Mouse (Mus musculus) midbrain, embryonic 11.5 days (tissue): ENCODE measurements at regions not wholly inside any gene's neighbourhood (a gene's known extent, or its start where the extent isn't known, plus 50 kb on each side); places are given as distances from the start of the nearest gene placed in this dataset.
"Not testable (repeated sequence)": the region's sequence is repeated elsewhere in the genome, so short reads cannot be mapped to it uniquely, and the experiment has no call there.

Source experiments
- ATAC-seq: fragments of 200-750 bp; cut with Nextera tagmentation; 2 replicates; pipeline ENCODE4 v1.8.0; 2017; ENCODE audit warnings: moderate TSS enrichment, moderate library complexity; ENCODE audit not compliant: low FRiP score
- DNase-seq: peaks from one replicate; pipeline ENCODE4 v3.0.0; 2015; ENCODE audit warnings: low spot score; ENCODE audit errors: missing footprints
- H3K27ac ChIP-seq: fragments of 300-500 bp; sonication (generic); 2 replicates; pipeline ENCODE4 v1.5.1; 2014; ENCODE audit warnings: low read depth, low read length
- H3K27me3 ChIP-seq: fragments of 300-500 bp; sonication (generic); 2 replicates; pipeline ENCODE4 v1.6.1; 2014; ENCODE audit warnings: mild to moderate bottlenecking, low read length, moderate library complexity, mixed read lengths; ENCODE audit not compliant: control insufficient read depth, insufficient read depth
- H3K36me3 ChIP-seq: fragments of 300-500 bp; sonication (generic); 2 replicates; pipeline ENCODE4 v1.6.1; 2014; ENCODE audit warnings: mild to moderate bottlenecking, low read length, moderate library complexity, mixed read lengths; ENCODE audit not compliant: control insufficient read depth, insufficient read depth
- H3K4me1 ChIP-seq: fragments of 300-500 bp; sonication (generic); 2 replicates; pipeline ENCODE4 v1.6.1; 2014; ENCODE audit warnings: low read length; ENCODE audit not compliant: control insufficient read depth, insufficient read depth
- H3K4me2 ChIP-seq: fragments of 300-500 bp; sonication (generic); 2 replicates; pipeline ENCODE4 v1.6.1; 2014; ENCODE audit warnings: mild to moderate bottlenecking, moderate library complexity
- H3K4me3 ChIP-seq: fragments of 300-500 bp; sonication (generic); 2 replicates; pipeline ENCODE4 v1.5.1; 2014; ENCODE audit warnings: low read depth, low read length
- H3K9ac ChIP-seq: fragments of 300-500 bp; sonication (generic); 2 replicates; pipeline ENCODE4 v1.6.1; 2014; ENCODE audit warnings: low read length
- H3K9me3 ChIP-seq: fragments of 300-500 bp; sonication (generic); 2 replicates; pipeline ENCODE4 v1.6.1; 2016; ENCODE audit warnings: low read length; ENCODE audit not compliant: control insufficient read depth
- WGBS: fragments of 180-500 bp; shearing (Covaris S2); extraction: QIAGEN DNeasy Blood & Tissue Kit; methylation state at CpG from one replicate; pipeline ENCODE4 v1.1.7; 2014; 5-methylcytosine and 5-hydroxymethylcytosine counted together

- Histone ChIP-seq H3K4me2 (peak overlapping the region; percentile 33), H3K4me3 (peak overlapping the region; percentile 48)
- H3K36me3 ChIP-seq, result not testable (repeated sequence)
Observed at GRCm38 (mm10) chr8:20550054-20550778, 64.5 kb upstream of the Gm21119 start.

GRCm38 (mm10) chr8:20556501-20557181 is 58.1 kb upstream of the Gm21119 start:
- H3K36me3 ChIP-seq, H3K27ac ChIP-seq, H3K9me3 ChIP-seq, H3K4me1 ChIP-seq, H3K4me3 ChIP-seq, H3K27me3 ChIP-seq, DNase-seq, H3K4me2 ChIP-seq, H3K9ac ChIP-seq: not testable (repeated sequence)
- peak; percentile 56 for ATAC-seq
- no CpG with 5 or more reads among the region's 6 CpGs for WGBS

More at GRCm38 (mm10) chr8:20550054-20550778, 64.5 kb upstream of the Gm21119 start:
- DNase-seq (peak; percentile 90), ATAC-seq (peak; percentile 100)
- 18% methylated on average over 55 of the region's 64 CpGs for WGBS
- H3K9me3 ChIP-seq, H3K27me3 ChIP-seq, H3K4me1 ChIP-seq, H3K27ac ChIP-seq: not testable (repeated sequence)
- H3K9ac ChIP-seq, result peak overlapping the region; percentile 77

GRCm38 (mm10) chr8:20557184-20557583 is 57.5 kb upstream of the Gm21119 start:
- not testable (repeated sequence) for H3K27me3 ChIP-seq, H3K4me1 ChIP-seq, H3K4me3 ChIP-seq, H3K9me3 ChIP-seq, H3K27ac ChIP-seq, H3K4me2 ChIP-seq, H3K36me3 ChIP-seq, H3K9ac ChIP-seq
- ATAC-seq, result peak; percentile 85
- DNase-seq, result peak; percentile 37
- 89% methylated on average over 7 of the region's 8 CpGs for WGBS

GRCm38 (mm10) chr8:20557609-20558008 is 57.1 kb upstream of the Gm21119 start:
- not testable (repeated sequence) for H3K4me2 ChIP-seq, H3K36me3 ChIP-seq, H3K27me3 ChIP-seq, H3K4me1 ChIP-seq, H3K9me3 ChIP-seq, H3K9ac ChIP-seq, H3K4me3 ChIP-seq, H3K27ac ChIP-seq, DNase-seq
- WGBS, result 59% methylated on average over 40 of the region's 47 CpGs
- peak; percentile 98 for ATAC-seq
